Mouse (Mus musculus) heart, adult 2 months (tissue): ENCODE data around the gene Metap1.
"Not testable (repeated sequence)": the region's sequence is repeated elsewhere in the genome, so short reads cannot be mapped to it uniquely, and the experiment has no call there.

Experiments
- CTCF ChIP-seq: fragments of 200-600 bp; IDR thresholded peaks from 2 replicates; pipeline ENCODE4 v1.8.1; 2022; ENCODE audit warnings: antibody characterized with exemption, mild to moderate bottlenecking, moderate library complexity
- POLR2A ChIP-seq: fragments of 200-500 bp; IDR thresholded peaks from 2 replicates; pipeline ENCODE4 v1.6.1; 2011; ENCODE audit warnings: mild to moderate bottlenecking, low read depth, low read length, control low read depth; ENCODE audit not compliant: insufficient read depth

DNA sequence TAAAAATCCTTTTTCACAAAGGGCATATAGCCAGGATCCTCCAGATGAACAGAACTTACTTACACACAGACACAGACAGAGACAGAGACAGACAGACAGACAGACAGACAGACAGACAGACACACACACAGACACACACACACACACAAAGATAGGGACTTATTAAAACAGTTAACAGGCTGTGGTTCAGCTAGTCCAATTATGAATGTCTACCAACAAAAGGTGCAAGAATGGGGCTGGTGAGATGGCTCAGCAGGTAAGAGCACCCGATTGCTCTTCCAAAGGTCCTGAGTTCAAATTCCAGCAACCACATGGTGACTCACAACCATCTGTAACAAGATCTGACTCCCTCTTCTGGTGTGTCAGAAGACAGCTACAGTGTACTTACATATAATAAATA is 22.7 kb downstream of the Metap1 start:
- TF ChIP-seq POLR2A, CTCF: not testable (repeated sequence)
